Mouse (Mus musculus) bone marrow macrophage, adult 2 months (primary cell): ENCODE data around the gene Zscan10.

Experiments used
- CTCF ChIP-seq: IDR thresholded peaks from 2 replicates; pipeline ENCODE4 v1.5.1; 2012; ENCODE audit warnings: low read depth, mild to moderate bottlenecking, low read length, moderate library complexity
- POLR2A ChIP-seq: IDR thresholded peaks from 2 replicates; pipeline ENCODE4 v1.6.1; 2012; ENCODE audit warnings: mild to moderate bottlenecking, low read depth, low read length, borderline replicate concordance

- TF ChIP-seq CTCF (no peak), POLR2A (no peak)
Measured at GRCm38 (mm10) chr17:23552896-23553633, 47.6 kb upstream of the Zscan10 start.
